Mouse (Mus musculus): ENCODE results near the gene Slc38a2.

Gene Slc38a2

GRCm38 (mm10) chr15:96660590-96661141, 38.9 kb downstream of the Slc38a2 start:
- no peak for DNase-seq (ENCODE audit: low spot score)

GRCm38 (mm10) chr15:96658275-96658602, 41.3 kb downstream of the Slc38a2 start:
- no peak for DNase-seq (ENCODE audit: low spot score)

GRCm38 (mm10) chr15:96657576-96658274, 41.8 kb downstream of the Slc38a2 start:
- no peak for DNase-seq (ENCODE audit: low spot score)

GRCm38 (mm10) chr15:96655514-96655913, 44.0 kb downstream of the Slc38a2 start:
- no peak for DNase-seq (ENCODE audit: low spot score)

- DNase-seq (ENCODE audit: low spot score), result no peak
Observed at GRCm38 (mm10) chr15:96654714-96655113, 44.8 kb downstream of the Slc38a2 start.

- no peak for DNase-seq (ENCODE audit: low spot score)
Observed at GRCm38 (mm10) chr15:96653011-96653410, 46.5 kb downstream of the Slc38a2 start.

- DNase-seq (ENCODE audit: low spot score), result no peak
Observed at GRCm38 (mm10) chr15:96652531-96652930, 47.0 kb downstream of the Slc38a2 start.

- peak; percentile 28 for DNase-seq (ENCODE audit: low spot score)
Observed at GRCm38 (mm10) chr15:96647376-96647775, 52.2 kb downstream of the Slc38a2 start.

GRCm38 (mm10) chr15:96642436-96643405, 56.8 kb downstream of the Slc38a2 start, which contains the start of gene Slc38a1:
Slc38a1 (minus strand) TSS chr15:96642913.
- DNase-seq (ENCODE audit: low spot score), result peak; percentile 82

GRCm38 (mm10) chr15:96641821-96642435, 57.6 kb downstream of the Slc38a2 start:
- peak; percentile 60 for DNase-seq (ENCODE audit: low spot score)

- DNase-seq (ENCODE audit: low spot score), result peak; percentile 80
Observed at GRCm38 (mm10) chr15:96641111-96641820, 58.3 kb downstream of the Slc38a2 start.

GRCm38 (mm10) chr15:96640291-96640985, 59.1 kb downstream of the Slc38a2 start:
- peak; percentile 60 for DNase-seq (ENCODE audit: low spot score)

- no peak for DNase-seq (ENCODE audit: low spot score)
Observed at GRCm38 (mm10) chr15:96639630-96640029, 59.9 kb downstream of the Slc38a2 start.

- no peak for DNase-seq (ENCODE audit: low spot score)
Observed at GRCm38 (mm10) chr15:96638656-96639055, 60.9 kb downstream of the Slc38a2 start.

- peak; percentile 44 for DNase-seq (ENCODE audit: low spot score)
Observed at GRCm38 (mm10) chr15:96638173-96638572, 61.4 kb downstream of the Slc38a2 start.
